Mouse (Mus musculus): ENCODE data around the gene Cdk6. TPM values are rescaled to one million over a fixed set of nuclear protein-coding genes. Genes with fewer than 3 reads are reported as not detected.

The Cdk6 gene
- total and polyA plus RNA-seq, 3 experiments, result 4.0 to 10.6 (median 8.1) TPM

DNA sequence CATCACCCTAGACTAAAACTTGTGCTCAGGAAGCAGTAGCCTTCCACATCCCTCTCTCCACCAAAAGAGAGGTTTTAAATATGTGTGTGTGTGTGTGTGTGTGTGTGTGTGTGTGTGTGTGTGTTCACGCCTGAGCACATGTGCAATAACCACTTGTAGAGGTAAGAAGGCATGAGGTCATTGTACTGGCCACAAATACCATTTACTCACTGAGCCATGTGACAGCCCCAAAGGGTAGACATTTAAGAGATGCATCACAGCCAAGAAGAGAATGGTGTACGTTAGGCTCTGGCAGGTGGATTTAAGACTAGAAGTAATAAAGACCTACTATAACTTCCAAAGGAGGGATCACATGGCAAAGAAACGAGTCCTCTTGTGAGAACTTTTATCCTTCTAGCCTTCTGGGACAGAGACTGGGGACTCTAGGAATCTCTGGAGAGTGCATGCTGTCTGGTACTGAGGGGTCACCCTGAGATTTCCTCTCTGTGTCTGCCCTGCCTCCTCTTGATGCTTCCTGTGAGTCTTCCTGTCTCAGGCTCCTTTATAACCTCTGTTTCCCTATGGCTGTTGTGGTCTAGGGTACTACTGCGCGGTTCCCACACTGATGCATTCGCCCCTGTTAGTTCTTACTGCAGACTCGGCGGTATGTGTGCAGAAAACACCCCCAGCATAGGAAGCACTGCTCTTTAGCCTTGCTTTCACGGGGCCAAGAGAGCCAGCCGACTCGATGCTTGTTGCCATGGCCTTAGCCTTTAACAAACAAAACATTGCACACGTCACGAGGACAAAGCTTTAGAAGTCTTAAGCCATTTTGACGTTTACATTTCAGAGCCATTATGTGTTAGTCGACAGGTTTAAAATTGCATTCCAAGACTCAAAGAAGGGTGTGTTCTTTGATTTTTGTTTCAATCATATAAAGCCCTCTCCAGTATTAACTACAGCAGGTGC lies 22.0 kb downstream of the Cdk6 start:
- Histone ChIP-seq H3K4me1 (ENCODE audit: control insufficient read depth, insufficient read depth, low read length) (peaks cover 8% of the 10 kb centered on the region), H3K9ac (ENCODE audit: low read depth, low read length) (no peak overlapping the region), H3K4me3 (no peak overlapping the region), H3K36me3 (ENCODE audit: control insufficient read depth, insufficient read depth, low read length) (no peaks in the 10 kb centered on the region), H3K79me2 (replicated peaks; ENCODE audit: control insufficient read depth, insufficient read depth, low read length) (no peaks in the 10 kb centered on the region; the same call in none of the 2 replicates), H3K27ac (no peak overlapping the region), H3K27me3 (ENCODE audit: control insufficient read depth, insufficient read depth, low read length) (no peaks in the 10 kb centered on the region)
- no peak for TF ChIP-seq CTCF (IDR thresholded peaks at IDR 0.05)
- TF ChIP-seq POLR2A (IDR thresholded peaks at IDR 0.05; ENCODE audit: insufficient read depth, low read depth, low read length), result no peak
- no peak for TF ChIP-seq EP300 (IDR thresholded peaks at IDR 0.05; ENCODE audit: insufficient read depth, low read depth, low read length)
- DNase-seq, result no peak
- WGBS, result 38% methylated on average over 15 of the region's 15 CpGs
- intact Hi-C loops (cut with DNase I), result no loop called here

GRCm38 (mm10) chr5:3367045-3367444 lies 25.8 kb downstream of the Cdk6 start:
- no peaks in the 10 kb centered on the region for H3K79me2 ChIP-seq (replicated peaks; ENCODE audit: control insufficient read depth, insufficient read depth, low read length)
- no peak overlapping the region for H3K27ac ChIP-seq
- WGBS, result 92% methylated on average over 4 of the region's 4 CpGs

DNA sequence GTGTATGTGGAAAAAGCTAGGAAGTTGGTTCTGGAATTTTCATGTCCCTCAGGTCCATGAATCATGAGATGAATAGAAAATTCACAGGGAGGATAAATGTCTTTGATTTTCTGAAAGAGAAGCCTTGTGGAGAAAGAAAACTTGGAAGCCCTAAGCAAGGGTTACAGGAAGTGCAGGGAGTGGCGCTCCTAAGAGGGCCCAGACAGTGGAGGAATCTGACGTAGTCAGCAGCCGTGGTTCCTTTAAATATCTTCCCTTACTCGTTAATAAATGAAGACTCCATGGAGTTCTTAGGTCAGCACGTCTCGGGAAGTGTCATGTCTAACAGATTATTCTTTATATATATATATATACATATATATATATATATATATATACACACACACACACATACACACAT lies 28.0 kb downstream of the Cdk6 start:
- Histone ChIP-seq H3K9ac (ENCODE audit: low read depth, low read length) (no peak overlapping the region), H3K4me1 (ENCODE audit: control insufficient read depth, insufficient read depth, low read length) (peaks cover 3% of the 10 kb centered on the region), H3K27ac (peak overlapping the region; percentile 67), H3K36me3 (ENCODE audit: control insufficient read depth, insufficient read depth, low read length) (no peaks in the 10 kb centered on the region; the same call in 1 of the 2 replicates), H3K4me3 (no peak overlapping the region), H3K27me3 (ENCODE audit: control insufficient read depth, insufficient read depth, low read length) (no peaks in the 10 kb centered on the region), H3K79me2 (replicated peaks; ENCODE audit: control insufficient read depth, insufficient read depth, low read length) (no peaks in the 10 kb centered on the region)
- peak in 1 of 2 experiments; percentile 24 for DNase-seq
- TF ChIP-seq EP300 (IDR thresholded peaks at IDR 0.05; ENCODE audit: insufficient read depth, low read depth, low read length), result no peak
- no peak for TF ChIP-seq POLR2A (IDR thresholded peaks at IDR 0.05; ENCODE audit: insufficient read depth, low read depth, low read length)
- whole genome bisulfite sequencing, result 27% methylated on average over 6 of the region's 6 CpGs
- intact Hi-C loops (cut with DNase I), result no loop called here

More at GRCm38 (mm10) chr5:3367045-3367444, 25.8 kb downstream of the Cdk6 start:
- Histone ChIP-seq H3K4me3 (no peak overlapping the region), H3K36me3 (ENCODE audit: control insufficient read depth, insufficient read depth, low read length) (no peaks in the 10 kb centered on the region; the same call in 1 of the 2 replicates), H3K9ac (ENCODE audit: low read depth, low read length) (no peak overlapping the region), H3K27me3 (ENCODE audit: control insufficient read depth, insufficient read depth, low read length) (no peaks in the 10 kb centered on the region), H3K4me1 (ENCODE audit: control insufficient read depth, insufficient read depth, low read length) (peaks cover 5% of the 10 kb centered on the region)
- no peak for DNase-seq
- intact Hi-C loops (cut with DNase I), result no loop called here
- TF ChIP-seq CTCF (IDR thresholded peaks at IDR 0.05), result no peak
- TF ChIP-seq POLR2A (IDR thresholded peaks at IDR 0.05; ENCODE audit: insufficient read depth, low read depth, low read length), result no peak
- TF ChIP-seq EP300 (IDR thresholded peaks at IDR 0.05; ENCODE audit: insufficient read depth, low read depth, low read length), result no peak

DNA sequence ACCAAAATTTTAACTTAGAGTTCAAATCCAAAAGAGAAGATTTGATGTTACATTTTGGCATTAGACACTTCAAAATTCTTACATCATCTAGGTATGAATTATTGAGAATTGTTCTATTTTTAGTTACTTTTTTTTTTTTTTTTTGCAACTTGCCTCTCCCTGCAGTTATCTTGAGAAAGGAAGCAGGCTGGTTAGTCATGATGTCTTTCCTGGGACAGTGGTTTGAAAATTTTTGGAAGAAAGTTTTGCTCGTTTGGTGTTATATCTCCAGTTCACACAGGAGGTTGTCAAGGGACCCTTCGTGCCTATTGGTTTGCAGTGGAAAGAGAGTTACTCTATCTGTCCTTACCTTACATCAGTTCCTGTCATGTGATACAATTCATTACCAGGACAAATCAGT lies 29.9 kb downstream of the Cdk6 start:
- WGBS, result 38% methylated on average over 2 of the region's 2 CpGs
- Histone ChIP-seq H3K79me2 (replicated peaks; ENCODE audit: control insufficient read depth, insufficient read depth, low read length) (no peaks in the 10 kb centered on the region), H3K4me1 (ENCODE audit: control insufficient read depth, insufficient read depth, low read length) (peaks cover 3% of the 10 kb centered on the region), H3K27me3 (ENCODE audit: control insufficient read depth, insufficient read depth, low read length) (no peaks in the 10 kb centered on the region), H3K36me3 (ENCODE audit: control insufficient read depth, insufficient read depth, low read length) (no peaks in the 10 kb centered on the region; the same call in 1 of the 2 replicates), H3K27ac (no peak overlapping the region), H3K9ac (ENCODE audit: low read depth, low read length) (no peak overlapping the region), H3K4me3 (no peak overlapping the region)
- TF ChIP-seq POLR2A (IDR thresholded peaks at IDR 0.05; ENCODE audit: insufficient read depth, low read depth, low read length) (no peak), CTCF (IDR thresholded peaks at IDR 0.05) (no peak), EP300 (IDR thresholded peaks at IDR 0.05; ENCODE audit: insufficient read depth, low read depth, low read length) (no peak)
- DNase-seq, result no peak
- intact Hi-C loops (cut with DNase I), result no loop called here

GRCm38 (mm10) chr5:3373170-3373569 lies 31.9 kb downstream of the Cdk6 start:
- Histone ChIP-seq H3K4me3 (no peak overlapping the region), H3K36me3 (ENCODE audit: control insufficient read depth, insufficient read depth, low read length) (no peaks in the 10 kb centered on the region; the same call in 1 of the 2 replicates), H3K27me3 (ENCODE audit: control insufficient read depth, insufficient read depth, low read length) (no peaks in the 10 kb centered on the region), H3K4me1 (ENCODE audit: control insufficient read depth, insufficient read depth, low read length) (peaks cover 3% of the 10 kb centered on the region), H3K9ac (ENCODE audit: low read depth, low read length) (no peak overlapping the region), H3K79me2 (replicated peaks; ENCODE audit: control insufficient read depth, insufficient read depth, low read length) (no peaks in the 10 kb centered on the region), H3K27ac (no peak overlapping the region)
- DNase-seq, result no peak
- no peak for TF ChIP-seq POLR2A (IDR thresholded peaks at IDR 0.05; ENCODE audit: insufficient read depth, low read depth, low read length)
- no peak for TF ChIP-seq EP300 (IDR thresholded peaks at IDR 0.05; ENCODE audit: insufficient read depth, low read depth, low read length)
- TF ChIP-seq CTCF (IDR thresholded peaks at IDR 0.05), result no peak
- intact Hi-C loops (cut with DNase I), result no loop called here
- 70% methylated on average over 10 of the region's 10 CpGs for WGBS

GRCm38 (mm10) chr5:3374763-3375162 lies 33.5 kb downstream of the Cdk6 start:
- WGBS, result 93% methylated on average over 10 of the region's 10 CpGs
- intact Hi-C loops (cut with DNase I), result no loop called here
- TF ChIP-seq EP300 (IDR thresholded peaks at IDR 0.05; ENCODE audit: insufficient read depth, low read depth, low read length) (no peak), POLR2A (IDR thresholded peaks at IDR 0.05; ENCODE audit: insufficient read depth, low read depth, low read length) (no peak), CTCF (IDR thresholded peaks at IDR 0.05) (no peak)
- no peak overlapping the region for H3K4me3 ChIP-seq
- H3K4me1 ChIP-seq (ENCODE audit: control insufficient read depth, insufficient read depth, low read length), result peaks cover 1% of the 10 kb centered on the region
- no peaks in the 10 kb centered on the region; the same call in 1 of the 2 replicates for H3K36me3 ChIP-seq (ENCODE audit: control insufficient read depth, insufficient read depth, low read length)
- no peak for DNase-seq
- H3K27me3 ChIP-seq (ENCODE audit: control insufficient read depth, insufficient read depth, low read length), result no peaks in the 10 kb centered on the region
- H3K27ac ChIP-seq, result no peak overlapping the region
- no peaks in the 10 kb centered on the region for H3K79me2 ChIP-seq (replicated peaks; ENCODE audit: control insufficient read depth, insufficient read depth, low read length)
- no peak overlapping the region for H3K9ac ChIP-seq (ENCODE audit: low read depth, low read length)

Measured in heart, adult 2 months (tissue).